Mouse (Mus musculus) megakaryocyte, embryonic 14.5 days (primary cell): Measurements from ENCODE around the gene Irf1.

Experiments used
- FLI1 ChIP-seq: IDR thresholded peaks from 2 replicates; pipeline ENCODE4 v1.6.1; 2012; ENCODE audit warnings: low read length, inconsistent platforms, mixed read lengths
- GATA1 ChIP-seq: IDR thresholded peaks from 3 replicates; pipeline ENCODE4 v1.6.1; 2012; ENCODE audit warnings: mixed read lengths, low read length, inconsistent platforms, borderline replicate concordance

GRCm38 (mm10) chr11:53745260-53745659 lies 24.6 kb upstream of the Irf1 start:
- no peak for TF ChIP-seq GATA1
- no peak for TF ChIP-seq FLI1
